Mouse (Mus musculus): ENCODE measurements around the gene Siae. TPM values are rescaled to one million over a fixed set of nuclear protein-coding genes. Genes with fewer than 3 reads are reported as not detected.

The Siae gene
- polyA plus RNA-seq, 1 experiment, result not detected

- Histone ChIP-seq H3K9me3 (ENCODE audit: control insufficient read depth, low read length) (no peaks in the 10 kb centered on the region), H3K4me3 (replicated peaks) (no peak overlapping the region)
Measured at GRCm38 (mm10) chr9:37550435-37550834, 5.1 kb upstream of the Siae start.

GRCm38 (mm10) chr9:37551751-37552531, 3.6 kb upstream of the Siae start:
- Histone ChIP-seq H3K36me3 (ENCODE audit: control insufficient read depth) (no peaks in the 10 kb centered on the region), H3K4me1 (ENCODE audit: control insufficient read depth) (peaks cover 40% of the 10 kb centered on the region), H3K9me3 (ENCODE audit: control insufficient read depth, low read length) (no peaks in the 10 kb centered on the region)

More at GRCm38 (mm10) chr9:37550435-37550834, 5.1 kb upstream of the Siae start:
- Histone ChIP-seq H3K4me1 (ENCODE audit: control insufficient read depth) (peaks cover 39% of the 10 kb centered on the region), H3K36me3 (ENCODE audit: control insufficient read depth) (no peaks in the 10 kb centered on the region), H3K27me3 (ENCODE audit: control insufficient read depth) (peaks cover 40% of the 10 kb centered on the region)
- no peak for TF ChIP-seq TAL1 (IDR thresholded peaks at IDR 0.05; ENCODE audit: low read length)
- TF ChIP-seq GATA1 (IDR thresholded peaks at IDR 0.05; ENCODE audit: low read length), result no peak

GRCm38 (mm10) chr9:37552536-37553293, 2.8 kb upstream of the Siae start, which contains the start of gene Nrgn:
Gene Nrgn, minus strand, starts transcription at chr9:37552904.
- Histone ChIP-seq H3K27me3 (ENCODE audit: control insufficient read depth) (peaks cover 32% of the 10 kb centered on the region), H3K4me1 (ENCODE audit: control insufficient read depth) (peaks cover 40% of the 10 kb centered on the region), H3K36me3 (ENCODE audit: control insufficient read depth) (no peaks in the 10 kb centered on the region), H3K4me3 (replicated peaks) (peak within 1 kb of the TSS; percentile 60), H3K9me3 (ENCODE audit: control insufficient read depth, low read length) (no peaks in the 10 kb centered on the region)
- TF ChIP-seq GATA1 (IDR thresholded peaks at IDR 0.05; ENCODE audit: low read length) (no peak), TAL1 (IDR thresholded peaks at IDR 0.05; ENCODE audit: low read length) (no peak)

More at GRCm38 (mm10) chr9:37551751-37552531, 3.6 kb upstream of the Siae start:
- H3K4me3 ChIP-seq (replicated peaks), result peak overlapping the region; percentile 60
- peaks cover 32% of the 10 kb centered on the region for H3K27me3 ChIP-seq (ENCODE audit: control insufficient read depth)
- TF ChIP-seq GATA1 (IDR thresholded peaks at IDR 0.05; ENCODE audit: low read length) (no peak), TAL1 (IDR thresholded peaks at IDR 0.05; ENCODE audit: low read length) (no peak)

GRCm38 (mm10) chr9:37554279-37554678, 1.2 kb upstream of the Siae start:
- peaks cover 32% of the 10 kb centered on the region for H3K27me3 ChIP-seq (ENCODE audit: control insufficient read depth)
- TF ChIP-seq GATA1 (IDR thresholded peaks at IDR 0.05; ENCODE audit: low read length) (no peak), TAL1 (IDR thresholded peaks at IDR 0.05; ENCODE audit: low read length) (no peak)
- H3K4me1 ChIP-seq (ENCODE audit: control insufficient read depth), result peaks cover 40% of the 10 kb centered on the region
- H3K9me3 ChIP-seq (ENCODE audit: control insufficient read depth, low read length), result no peaks in the 10 kb centered on the region
- H3K36me3 ChIP-seq (ENCODE audit: control insufficient read depth), result no peaks in the 10 kb centered on the region
- H3K4me3 ChIP-seq (replicated peaks), result no peak overlapping the region

- peaks cover 38% of the 10 kb centered on the region for H3K4me1 ChIP-seq (ENCODE audit: control insufficient read depth)
- no peak overlapping the region for H3K4me3 ChIP-seq (replicated peaks)
Measured at GRCm38 (mm10) chr9:37556366-37556765, 868 bp downstream of the Siae start.

GRCm38 (mm10) chr9:37560617-37561016, 5.1 kb downstream of the Siae start:
- TF ChIP-seq TAL1 (IDR thresholded peaks at IDR 0.05; ENCODE audit: low read length), result no peak
- no peak for TF ChIP-seq GATA1 (IDR thresholded peaks at IDR 0.05; ENCODE audit: low read length)
- Histone ChIP-seq H3K9me3 (ENCODE audit: control insufficient read depth, low read length) (no peaks in the 10 kb centered on the region), H3K36me3 (ENCODE audit: control insufficient read depth) (no peaks in the 10 kb centered on the region), H3K4me1 (ENCODE audit: control insufficient read depth) (peaks cover 21% of the 10 kb centered on the region), H3K27me3 (ENCODE audit: control insufficient read depth) (no peaks in the 10 kb centered on the region), H3K4me3 (replicated peaks) (no peak overlapping the region)

More at GRCm38 (mm10) chr9:37556366-37556765, 868 bp downstream of the Siae start:
- H3K36me3 ChIP-seq (ENCODE audit: control insufficient read depth), result no peaks in the 10 kb centered on the region
- no peaks in the 10 kb centered on the region for H3K9me3 ChIP-seq (ENCODE audit: control insufficient read depth, low read length)
- H3K27me3 ChIP-seq (ENCODE audit: control insufficient read depth), result peaks cover 19% of the 10 kb centered on the region
- TF ChIP-seq TAL1 (IDR thresholded peaks at IDR 0.05; ENCODE audit: low read length) (no peak), GATA1 (IDR thresholded peaks at IDR 0.05; ENCODE audit: low read length) (no peak)

- no peaks in the 10 kb centered on the region for H3K9me3 ChIP-seq (ENCODE audit: control insufficient read depth, low read length)
- H3K27me3 ChIP-seq (ENCODE audit: control insufficient read depth), result no peaks in the 10 kb centered on the region
- no peaks in the 10 kb centered on the region for H3K36me3 ChIP-seq (ENCODE audit: control insufficient read depth)
- TF ChIP-seq TAL1 (IDR thresholded peaks at IDR 0.05; ENCODE audit: low read length) (no peak), GATA1 (IDR thresholded peaks at IDR 0.05; ENCODE audit: low read length) (no peak)
- peaks cover 50% of the 10 kb centered on the region for H3K4me1 ChIP-seq (ENCODE audit: control insufficient read depth)
- no peak overlapping the region for H3K4me3 ChIP-seq (replicated peaks)
Measured at GRCm38 (mm10) chr9:37563805-37564204, 8.3 kb downstream of the Siae start.

- Histone ChIP-seq H3K27me3 (ENCODE audit: control insufficient read depth) (no peaks in the 10 kb centered on the region), H3K4me3 (replicated peaks) (no peak overlapping the region), H3K36me3 (ENCODE audit: control insufficient read depth) (no peaks in the 10 kb centered on the region), H3K4me1 (ENCODE audit: control insufficient read depth) (peaks cover 70% of the 10 kb centered on the region), H3K9me3 (ENCODE audit: control insufficient read depth, low read length) (no peaks in the 10 kb centered on the region)
- no peak for TF ChIP-seq TAL1 (IDR thresholded peaks at IDR 0.05; ENCODE audit: low read length)
- no peak for TF ChIP-seq GATA1 (IDR thresholded peaks at IDR 0.05; ENCODE audit: low read length)
Measured at GRCm38 (mm10) chr9:37567019-37567418, 11.5 kb downstream of the Siae start.

GRCm38 (mm10) chr9:37567454-37567853, 12.0 kb downstream of the Siae start:
- Histone ChIP-seq H3K9me3 (ENCODE audit: control insufficient read depth, low read length) (no peaks in the 10 kb centered on the region), H3K4me1 (ENCODE audit: control insufficient read depth) (peaks cover 74% of the 10 kb centered on the region), H3K36me3 (ENCODE audit: control insufficient read depth) (no peaks in the 10 kb centered on the region), H3K27me3 (ENCODE audit: control insufficient read depth) (no peaks in the 10 kb centered on the region), H3K4me3 (replicated peaks) (no peak overlapping the region)
- TF ChIP-seq TAL1 (IDR thresholded peaks at IDR 0.05; ENCODE audit: low read length) (no peak), GATA1 (IDR thresholded peaks at IDR 0.05; ENCODE audit: low read length) (no peak)

Data from erythroblast, embryonic 14.5 days (primary cell).